Mouse (Mus musculus) brain, embryonic 14.5 days (tissue): Measurements from ENCODE around the gene Lyar.

Source experiments
- CTCF ChIP-seq: fragments of 200-500 bp; IDR thresholded peaks from 2 replicates; pipeline ENCODE4 v1.5.1; 2012; ENCODE audit warnings: inconsistent platforms, mild to moderate bottlenecking, moderate library complexity, borderline replicate concordance; ENCODE audit not compliant: insufficient read depth, insufficient read length; ENCODE audit errors: extremely low read depth
- POLR2A ChIP-seq: fragments of 200-500 bp; IDR thresholded peaks from 2 replicates; pipeline ENCODE4 v1.6.1; 2012; ENCODE audit warnings: mild to moderate bottlenecking, inconsistent platforms, borderline replicate concordance; ENCODE audit not compliant: poor library complexity, insufficient read depth, insufficient read length, severe bottlenecking; ENCODE audit errors: extremely low read depth

- TF ChIP-seq CTCF (no peak), POLR2A (no peak)
Observed at GRCm38 (mm10) chr5:38273831-38274230, 53.6 kb downstream of the Lyar start.
